Mouse (Mus musculus) C2C12 (cell line): ENCODE results near the gene Pqlc2.

Source experiments
- CEBPB ChIP-seq: IDR thresholded peaks from one replicate; pipeline ENCODE4 v1.6.1; 2011; ENCODE audit warnings: low read depth, mild to moderate bottlenecking, control low read depth, moderate library complexity
- CTCF ChIP-seq: IDR thresholded peaks from one replicate; pipeline ENCODE4 v1.5.1; 2011; ENCODE audit not compliant: control insufficient read depth, insufficient read depth, insufficient read length
- FOSL1 ChIP-seq: IDR thresholded peaks from one replicate; pipeline ENCODE4 v1.8.0; 2011; ENCODE audit warnings: mild to moderate bottlenecking, low read length; ENCODE audit not compliant: poor library complexity, insufficient read depth, severe bottlenecking
- MAX ChIP-seq: IDR thresholded peaks from one replicate; pipeline ENCODE4 v1.6.1; 2011; ENCODE audit warnings: mild to moderate bottlenecking, control low read depth
- MYOD1 ChIP-seq: IDR thresholded peaks from one replicate; pipeline ENCODE4 v1.6.1; 2011; ENCODE audit warnings: low read depth; ENCODE audit not compliant: control insufficient read depth, insufficient read length
- MYOG ChIP-seq: IDR thresholded peaks from one replicate; pipeline ENCODE4 v1.6.1; 2011; ENCODE audit not compliant: control insufficient read depth, insufficient read length; ENCODE audit errors: extremely low read depth
- USF1 ChIP-seq: IDR thresholded peaks from one replicate; pipeline ENCODE4 v1.6.1; 2011; ENCODE audit warnings: low read depth, mild to moderate bottlenecking, control low read depth, moderate library complexity

DNA sequence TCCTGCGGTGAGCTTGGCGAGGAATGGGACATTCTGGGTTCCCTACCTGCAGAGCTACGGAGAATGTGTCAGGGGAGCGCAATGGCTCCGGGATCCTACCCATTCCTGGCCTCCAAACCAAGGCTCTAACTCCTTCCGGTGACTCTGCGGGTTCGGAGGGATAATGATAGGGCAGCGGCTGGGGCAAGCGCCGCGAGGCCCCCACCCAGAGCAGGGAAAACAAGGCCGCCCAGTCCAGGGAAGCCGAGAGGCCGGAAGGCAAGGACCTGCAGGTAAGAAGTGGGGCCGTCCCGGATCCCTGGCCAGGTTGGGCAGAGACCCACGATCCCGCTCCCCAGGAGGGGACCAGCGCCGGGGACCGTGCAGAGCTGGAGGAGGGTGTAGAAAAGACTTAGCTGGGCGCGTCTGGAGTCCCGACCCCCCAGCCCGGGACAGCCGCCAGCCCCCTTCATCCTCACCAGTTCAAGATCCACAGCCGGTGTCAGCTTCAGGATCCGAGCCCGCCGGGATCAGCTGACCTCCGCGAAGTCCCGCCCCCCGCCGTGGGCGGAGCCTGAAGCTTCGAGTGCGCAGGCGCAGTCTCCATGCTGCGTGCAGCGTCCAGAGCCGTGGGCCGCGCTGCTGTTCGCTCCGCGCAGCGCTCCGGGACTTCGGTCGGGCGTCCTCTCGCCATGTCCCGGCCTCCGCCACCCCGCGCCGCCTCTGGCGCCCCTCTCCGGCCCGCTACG, at the start of gene Pqlc2, which contains the start of gene Akr7a5:
- TF ChIP-seq CTCF: no peak
- TF ChIP-seq CEBPB: no peak
- TF ChIP-seq MYOG: no peak
- TF ChIP-seq MYOD1: no peak
- peak; percentile 35 for TF ChIP-seq MAX
- no peak for TF ChIP-seq FOSL1
- TF ChIP-seq USF1: peak; percentile 80
